Mouse (Mus musculus): ENCODE data around the gene 9430015G10Rik.

DNA sequence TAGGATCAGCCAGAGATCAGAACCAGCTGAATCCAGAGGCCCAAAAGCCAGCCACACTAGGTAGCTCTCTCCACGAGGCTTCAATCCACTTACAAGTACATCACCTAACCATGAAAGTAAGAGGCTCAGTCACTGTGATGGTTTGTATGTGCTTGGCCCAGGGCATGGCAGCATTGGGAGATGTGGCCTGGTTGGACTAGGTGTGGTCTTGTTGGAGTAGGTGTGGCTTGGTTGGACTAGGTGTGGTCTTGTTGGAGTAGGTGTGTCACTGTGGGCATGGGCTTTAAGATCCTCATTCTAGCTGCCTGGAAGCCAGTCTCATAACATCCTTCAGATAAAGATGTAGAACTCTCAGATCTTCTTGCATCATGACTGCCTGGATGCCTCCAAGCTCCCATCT lies 18.5 kb upstream of the 9430015G10Rik start:
- TF ChIP-seq CTCF (IDR thresholded peaks at IDR 0.05; ENCODE audit: control insufficient read depth, insufficient read depth, insufficient read length) = no peak
- no peak for TF ChIP-seq MYOG (IDR thresholded peaks at IDR 0.05; ENCODE audit: control insufficient read depth, extremely low read depth, insufficient read length)
- TF ChIP-seq MAX (IDR thresholded peaks at IDR 0.05) = no peak
- TF ChIP-seq USF1 (IDR thresholded peaks at IDR 0.05; ENCODE audit: low read depth) = no peak
- no peak for TF ChIP-seq FOSL1 (IDR thresholded peaks at IDR 0.05; ENCODE audit: insufficient read depth, low read length, poor library complexity, severe bottlenecking)
- no peak for TF ChIP-seq MYOD1 (IDR thresholded peaks at IDR 0.05; ENCODE audit: control insufficient read depth, insufficient read length, low read depth)
